Mouse (Mus musculus): ENCODE measurements around the gene Eif2b4. TPM values are rescaled to one million over a fixed set of nuclear protein-coding genes. Genes with fewer than 3 reads are reported as not detected.
A peak's percentile ranks its signal among the peaks of the same experiment; 100 is the strongest.

Eif2b4 gene
- polyA plus RNA-seq, 1 experiment from 2014 or later = 93.2 TPM

GRCm38 (mm10) chr5:31197072-31197471 lies 3.8 kb upstream of the Eif2b4 start:
- WGBS = 94% methylated on average over 12 of the region's 12 CpGs
- ATAC-seq (replicated peaks; ENCODE audit: low FRiP score) = no peak
- peaks cover 52% of the 10 kb centered on the region for H3K36me3 ChIP-seq (ENCODE audit: control insufficient read depth, insufficient read depth, low read length)
- no peak for DNase-seq (ENCODE audit: low spot score)
- no peak overlapping the region for H3K27ac ChIP-seq (ENCODE audit: low read depth, low read length)
- H3K4me3 ChIP-seq (ENCODE audit: low read depth, low read length) = no peak overlapping the region
- no peak overlapping the region for H3K9ac ChIP-seq (ENCODE audit: low read depth, low read length)
- H3K4me2 ChIP-seq = no peak overlapping the region
- H3K27me3 ChIP-seq (replicated peaks; ENCODE audit: control insufficient read depth, insufficient read depth, low read length) = no peaks in the 10 kb centered on the region
- H3K9me3 ChIP-seq (ENCODE audit: control insufficient read depth, low read length) = peaks cover 5% of the 10 kb centered on the region
- H3K4me1 ChIP-seq (replicated peaks; ENCODE audit: control insufficient read depth, insufficient read depth, low read length) = peaks cover 20% of the 10 kb centered on the region

GRCm38 (mm10) chr5:31196207-31196606 lies 3.0 kb upstream of the Eif2b4 start:
- Histone ChIP-seq H3K9ac (ENCODE audit: low read depth, low read length) (no peak overlapping the region), H3K9me3 (ENCODE audit: control insufficient read depth, low read length) (peaks cover 5% of the 10 kb centered on the region), H3K27ac (ENCODE audit: low read depth, low read length) (no peak overlapping the region), H3K4me1 (replicated peaks; ENCODE audit: control insufficient read depth, insufficient read depth, low read length) (peaks cover 22% of the 10 kb centered on the region), H3K36me3 (ENCODE audit: control insufficient read depth, insufficient read depth, low read length) (peaks cover 54% of the 10 kb centered on the region), H3K4me3 (ENCODE audit: low read depth, low read length) (no peak overlapping the region), H3K4me2 (no peak overlapping the region), H3K27me3 (replicated peaks; ENCODE audit: control insufficient read depth, insufficient read depth, low read length) (no peaks in the 10 kb centered on the region)
- ATAC-seq (replicated peaks; ENCODE audit: low FRiP score) (no peak), DNase-seq (ENCODE audit: low spot score) (no peak)
- 90% methylated on average over 10 of the region's 10 CpGs for WGBS

- Histone ChIP-seq H3K27ac (ENCODE audit: low read depth, low read length) (no peak overlapping the region), H3K4me3 (ENCODE audit: low read depth, low read length) (no peak overlapping the region), H3K9ac (ENCODE audit: low read depth, low read length) (no peak overlapping the region), H3K9me3 (ENCODE audit: control insufficient read depth, low read length) (peaks cover 5% of the 10 kb centered on the region), H3K27me3 (replicated peaks; ENCODE audit: control insufficient read depth, insufficient read depth, low read length) (no peaks in the 10 kb centered on the region), H3K36me3 (ENCODE audit: control insufficient read depth, insufficient read depth, low read length) (peaks cover 59% of the 10 kb centered on the region), H3K4me2 (no peak overlapping the region), H3K4me1 (replicated peaks; ENCODE audit: control insufficient read depth, insufficient read depth, low read length) (peaks cover 18% of the 10 kb centered on the region)
- ATAC-seq (replicated peaks; ENCODE audit: low FRiP score) (no peak), DNase-seq (ENCODE audit: low spot score) (no peak)
- 93% methylated on average over 4 of the region's 4 CpGs for WGBS
Measured at GRCm38 (mm10) chr5:31195671-31196070, 2.4 kb upstream of the Eif2b4 start.

GRCm38 (mm10) chr5:31194486-31195485 lies 1.6 kb upstream of the Eif2b4 start:
- ATAC-seq (replicated peaks; ENCODE audit: low FRiP score) (no peak), DNase-seq (ENCODE audit: low spot score) (no peak)
- WGBS = 91% methylated on average over 16 of the region's 16 CpGs
- Histone ChIP-seq H3K9me3 (ENCODE audit: control insufficient read depth, low read length) (no peaks in the 10 kb centered on the region), H3K27ac (ENCODE audit: low read depth, low read length) (no peak overlapping the region), H3K9ac (ENCODE audit: low read depth, low read length) (peak overlapping the region; percentile 2; the same call in 1 of the 2 replicates), H3K4me1 (replicated peaks; ENCODE audit: control insufficient read depth, insufficient read depth, low read length) (peaks cover 13% of the 10 kb centered on the region), H3K4me3 (ENCODE audit: low read depth, low read length) (peak overlapping the region; percentile 80), H3K4me2 (peak overlapping the region; percentile 87), H3K36me3 (ENCODE audit: control insufficient read depth, insufficient read depth, low read length) (peaks cover 59% of the 10 kb centered on the region), H3K27me3 (replicated peaks; ENCODE audit: control insufficient read depth, insufficient read depth, low read length) (no peaks in the 10 kb centered on the region)

- Histone ChIP-seq H3K9me3 (ENCODE audit: control insufficient read depth, low read length) (no peaks in the 10 kb centered on the region), H3K4me2 (peak overlapping the region; percentile 87), H3K27me3 (replicated peaks; ENCODE audit: control insufficient read depth, insufficient read depth, low read length) (no peaks in the 10 kb centered on the region), H3K36me3 (ENCODE audit: control insufficient read depth, insufficient read depth, low read length) (peaks cover 55% of the 10 kb centered on the region), H3K4me3 (ENCODE audit: low read depth, low read length) (peak overlapping the region; percentile 80), H3K27ac (ENCODE audit: low read depth, low read length) (peak overlapping the region; percentile 65), H3K9ac (ENCODE audit: low read depth, low read length) (peak overlapping the region; percentile 85), H3K4me1 (replicated peaks; ENCODE audit: control insufficient read depth, insufficient read depth, low read length) (peaks cover 13% of the 10 kb centered on the region)
- no peak for DNase-seq (ENCODE audit: low spot score)
- 8% methylated on average over 25 of the region's 25 CpGs for WGBS
- no peak for ATAC-seq (replicated peaks; ENCODE audit: low FRiP score)
Measured at GRCm38 (mm10) chr5:31193631-31194281, 526 bp upstream of the Eif2b4 start.

- H3K4me3 ChIP-seq (ENCODE audit: low read depth, low read length) = peak overlapping the region; percentile 80
- 12% methylated on average over 42 of the region's 42 CpGs for WGBS
- no peaks in the 10 kb centered on the region for H3K9me3 ChIP-seq (ENCODE audit: control insufficient read depth, low read length)
- peak; percentile 58 for ATAC-seq (replicated peaks; ENCODE audit: low FRiP score)
- H3K4me1 ChIP-seq (replicated peaks; ENCODE audit: control insufficient read depth, insufficient read depth, low read length) = peaks cover 13% of the 10 kb centered on the region
- H3K27ac ChIP-seq (ENCODE audit: low read depth, low read length) = peak overlapping the region; percentile 53
- no peaks in the 10 kb centered on the region for H3K27me3 ChIP-seq (replicated peaks; ENCODE audit: control insufficient read depth, insufficient read depth, low read length)
- H3K9ac ChIP-seq (ENCODE audit: low read depth, low read length) = peak overlapping the region; percentile 74
- DNase-seq (ENCODE audit: low spot score) = no peak
- H3K4me2 ChIP-seq = peak overlapping the region; percentile 73
- peaks cover 57% of the 10 kb centered on the region for H3K36me3 ChIP-seq (ENCODE audit: control insufficient read depth, insufficient read depth, low read length)
Measured at GRCm38 (mm10) chr5:31192045-31192938, 938 bp downstream of the Eif2b4 start.

GRCm38 (mm10) chr5:31190201-31190600 lies 3.0 kb downstream of the Eif2b4 start:
- DNase-seq (ENCODE audit: low spot score) (no peak), ATAC-seq (replicated peaks; ENCODE audit: low FRiP score) (no peak)
- peaks cover 41% of the 10 kb centered on the region for H3K36me3 ChIP-seq (ENCODE audit: control insufficient read depth, insufficient read depth, low read length)
- peaks cover 13% of the 10 kb centered on the region for H3K4me1 ChIP-seq (replicated peaks; ENCODE audit: control insufficient read depth, insufficient read depth, low read length)
- no peaks in the 10 kb centered on the region for H3K27me3 ChIP-seq (replicated peaks; ENCODE audit: control insufficient read depth, insufficient read depth, low read length)
- no peak overlapping the region for H3K9ac ChIP-seq (ENCODE audit: low read depth, low read length)
- no peak overlapping the region for H3K27ac ChIP-seq (ENCODE audit: low read depth, low read length)
- no peak overlapping the region for H3K4me3 ChIP-seq (ENCODE audit: low read depth, low read length)
- H3K4me2 ChIP-seq = no peak overlapping the region
- no peaks in the 10 kb centered on the region for H3K9me3 ChIP-seq (ENCODE audit: control insufficient read depth, low read length)
- 92% methylated on average over 9 of the region's 9 CpGs for WGBS

GRCm38 (mm10) chr5:31188223-31188840 lies 4.9 kb downstream of the Eif2b4 start:
- peaks cover 36% of the 10 kb centered on the region for H3K36me3 ChIP-seq (ENCODE audit: control insufficient read depth, insufficient read depth, low read length)
- WGBS = 78% methylated on average over 4 of the region's 4 CpGs

More at GRCm38 (mm10) chr5:31188223-31188840, 4.9 kb downstream of the Eif2b4 start:
- Histone ChIP-seq H3K9ac (ENCODE audit: low read depth, low read length) (no peak overlapping the region), H3K27me3 (replicated peaks; ENCODE audit: control insufficient read depth, insufficient read depth, low read length) (no peaks in the 10 kb centered on the region), H3K9me3 (ENCODE audit: control insufficient read depth, low read length) (no peaks in the 10 kb centered on the region), H3K27ac (ENCODE audit: low read depth, low read length) (no peak overlapping the region), H3K4me2 (no peak overlapping the region), H3K4me1 (replicated peaks; ENCODE audit: control insufficient read depth, insufficient read depth, low read length) (peaks cover 3% of the 10 kb centered on the region), H3K4me3 (ENCODE audit: low read depth, low read length) (no peak overlapping the region)
- no peak for ATAC-seq (replicated peaks; ENCODE audit: low FRiP score)
- no peak for DNase-seq (ENCODE audit: low spot score)

Data from liver, embryonic 11.5 days (tissue).